Mouse (Mus musculus) kidney, embryonic 15.5 days (tissue): ENCODE data around the gene Tpsb2. TPM values are rescaled to one million over a fixed set of nuclear protein-coding genes. Genes with fewer than 3 reads are reported as not detected.

Experiments
- ATAC-seq: fragments of 200-750 bp; cut with Nextera tagmentation; replicated peaks from 2 replicates; pipeline ENCODE4 v1.8.0; 2017; ENCODE audit warnings: moderate TSS enrichment; ENCODE audit not compliant: low FRiP score
- H3K27ac ChIP-seq: fragments of 300-500 bp; sonication (generic); 2 replicates; pipeline ENCODE4 v1.5.1; 2015; ENCODE audit warnings: mild to moderate bottlenecking, inconsistent platforms
- H3K27me3 ChIP-seq: fragments of 300-500 bp; sonication (generic); 2 replicates; pipeline ENCODE4 v1.6.1; 2015; ENCODE audit warnings: inconsistent platforms
- H3K36me3 ChIP-seq: fragments of 300-500 bp; sonication (generic); 2 replicates; pipeline ENCODE4 v1.6.1; 2015; ENCODE audit warnings: inconsistent platforms
- H3K4me1 ChIP-seq: fragments of 300-500 bp; sonication (generic); 2 replicates; pipeline ENCODE4 v1.6.1; 2015; ENCODE audit warnings: inconsistent platforms
- H3K4me2 ChIP-seq: fragments of 300-500 bp; sonication (generic); 2 replicates; pipeline ENCODE4 v1.6.1; 2015; ENCODE audit warnings: moderate library complexity, mild to moderate bottlenecking, inconsistent platforms
- H3K4me3 ChIP-seq: fragments of 300-500 bp; sonication (generic); replicated peaks from 2 replicates; pipeline ENCODE4 v1.5.1; 2015; ENCODE audit warnings: mild to moderate bottlenecking, inconsistent platforms
- H3K9ac ChIP-seq: fragments of 300-500 bp; sonication (generic); 2 replicates; pipeline ENCODE4 v1.6.1; 2015; ENCODE audit warnings: mild to moderate bottlenecking, inconsistent platforms
- H3K9me3 ChIP-seq: fragments of 300-500 bp; sonication (generic); replicated peaks from 2 replicates; pipeline ENCODE4 v1.6.1; 2016; ENCODE audit warnings: inconsistent platforms
- WGBS: fragments of 180-500 bp; shearing (Covaris S2); methylation state at CpG from one replicate; pipeline ENCODE4 v1.1.7; 2015; ENCODE audit warnings: mixed read lengths; 5-methylcytosine and 5-hydroxymethylcytosine counted together
- polyA plus RNA-seq: library from polyadenylated mRNA; unstranded; fragments of >200 nt; fragmentation: Nextera tagmentation; extraction: Ambion mirVana; gene quantifications from 2 replicates; pipeline ENCODE4 v1.2.1, GENCODE M21; 2015

The Tpsb2 gene
- 1.9 and 2.2 TPM in 2 replicates for polyA plus RNA-seq

DNA sequence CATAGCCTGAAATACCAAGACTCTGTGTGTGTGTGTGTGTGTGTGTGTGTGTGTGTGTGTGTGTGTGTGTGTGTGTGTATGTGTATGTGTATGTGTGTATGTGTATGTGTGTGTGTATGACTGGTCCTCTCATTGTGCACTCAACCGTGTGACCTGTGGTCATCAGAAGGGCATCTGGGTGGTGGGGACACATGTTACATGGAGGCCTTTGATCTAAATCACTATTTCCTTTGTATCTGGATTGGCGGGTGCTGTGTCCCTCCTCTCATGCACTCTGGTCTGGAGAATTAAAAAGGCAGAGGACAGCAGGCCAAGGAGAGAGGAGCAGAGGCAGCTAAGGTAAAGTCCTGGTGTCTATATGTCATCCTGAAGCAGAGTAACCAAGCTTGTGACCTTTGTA lies at the start of gene Tpsb2:
Gene Tpsb2 (plus strand): TSS at position 301 of the 400 bp plus-strand sequence.
- 60% methylated on average over 2 of the region's 2 CpGs for WGBS
- ATAC-seq = no peak
- Histone ChIP-seq H3K4me3 (no peak within 1 kb of the TSS), H3K4me1 (no peaks in the 10 kb centered on the region), H3K27ac (no peak within 1 kb of the TSS), H3K9me3 (no peaks in the 10 kb centered on the region), H3K36me3 (no peaks in the 10 kb centered on the region), H3K27me3 (0 out of 2 replicates have a peak, but pooled peaks cover 2% of the 10 kb centered on the region), H3K9ac (no peak within 1 kb of the TSS), H3K4me2 (no peak within 1 kb of the TSS)

GRCm38 (mm10) chr17:25318354-25318753 lies 47.8 kb upstream of the Tpsb2 start, which contains the start of gene Prss29:
Prss29 (plus strand) TSS chr17:25318654.
- ATAC-seq = no peak
- 79% methylated on average over 5 of the region's 5 CpGs for WGBS
- H3K9me3 ChIP-seq = no peaks in the 10 kb centered on the region
- H3K9ac ChIP-seq = no peak within 1 kb of the TSS
- no peak within 1 kb of the TSS for H3K4me2 ChIP-seq
- H3K27me3 ChIP-seq = no peaks in the 10 kb centered on the region
- no peak within 1 kb of the TSS for H3K4me3 ChIP-seq
- H3K27ac ChIP-seq = no peak within 1 kb of the TSS
- H3K4me1 ChIP-seq = no peaks in the 10 kb centered on the region
- H3K36me3 ChIP-seq = no peaks in the 10 kb centered on the region

DNA sequence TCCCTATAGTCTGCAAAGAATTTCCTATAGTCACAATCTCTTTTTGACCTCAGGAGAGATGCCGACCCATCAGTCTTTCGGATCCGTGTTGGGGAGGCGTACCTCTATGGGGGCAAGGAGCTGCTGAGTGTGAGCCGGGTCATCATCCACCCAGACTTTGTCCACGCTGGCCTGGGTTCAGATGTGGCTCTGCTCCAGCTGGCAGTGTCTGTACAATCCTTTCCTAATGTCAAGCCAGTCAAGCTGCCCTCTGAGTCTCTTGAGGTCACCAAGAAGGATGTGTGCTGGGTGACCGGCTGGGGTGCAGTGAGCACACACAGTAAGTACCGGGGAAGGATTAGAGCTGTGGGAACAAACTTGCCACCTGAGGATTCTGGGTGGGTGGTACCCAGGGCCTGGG lies 45.3 kb upstream of the Tpsb2 start:
- Histone ChIP-seq H3K9me3 (no peaks in the 10 kb centered on the region), H3K4me1 (no peaks in the 10 kb centered on the region), H3K9ac (no peak overlapping the region), H3K4me2 (no peak overlapping the region), H3K27me3 (0 out of 2 replicates have a peak, but pooled peaks cover 5% of the 10 kb centered on the region), H3K4me3 (no peak overlapping the region), H3K36me3 (no peaks in the 10 kb centered on the region), H3K27ac (no peak overlapping the region)
- 85% methylated on average over 8 of the region's 8 CpGs for WGBS
- no peak for ATAC-seq

GRCm38 (mm10) chr17:25322930-25323329 lies 43.2 kb upstream of the Tpsb2 start:
- WGBS = 9% methylated on average over 2 of the region's 2 CpGs
- H3K4me1 ChIP-seq = no peaks in the 10 kb centered on the region
- no peak for ATAC-seq
- H3K36me3 ChIP-seq = no peaks in the 10 kb centered on the region
- no peak overlapping the region for H3K9ac ChIP-seq
- H3K27me3 ChIP-seq = 0 out of 2 replicates have a peak, but pooled peaks cover 5% of the 10 kb centered on the region
- no peak overlapping the region for H3K4me3 ChIP-seq
- H3K4me2 ChIP-seq = no peak overlapping the region
- H3K9me3 ChIP-seq = no peaks in the 10 kb centered on the region
- no peak overlapping the region for H3K27ac ChIP-seq

DNA sequence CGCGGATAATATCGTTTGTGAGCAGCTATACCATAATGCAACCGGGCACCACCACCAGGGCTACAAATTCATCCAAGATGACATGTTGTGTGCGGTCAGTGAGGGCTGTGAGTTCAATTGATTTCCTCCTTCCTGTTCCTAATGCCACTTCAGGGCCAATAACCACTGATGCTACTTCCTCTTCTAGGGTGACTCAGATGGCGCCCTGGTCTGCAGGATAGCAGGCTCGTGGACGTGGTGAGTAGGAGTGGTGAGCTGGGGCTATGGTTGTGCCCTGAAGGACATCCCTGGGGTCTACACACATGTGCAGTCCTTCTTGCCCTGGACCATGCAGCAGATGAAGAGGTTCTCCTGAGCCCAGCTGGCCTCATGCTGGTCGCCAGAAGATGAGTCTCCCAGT lies 33.8 kb upstream of the Tpsb2 start:
- WGBS = 72% methylated on average over 9 of the region's 9 CpGs
- H3K27me3 ChIP-seq = peaks cover 32% of the 10 kb centered on the region

DNA sequence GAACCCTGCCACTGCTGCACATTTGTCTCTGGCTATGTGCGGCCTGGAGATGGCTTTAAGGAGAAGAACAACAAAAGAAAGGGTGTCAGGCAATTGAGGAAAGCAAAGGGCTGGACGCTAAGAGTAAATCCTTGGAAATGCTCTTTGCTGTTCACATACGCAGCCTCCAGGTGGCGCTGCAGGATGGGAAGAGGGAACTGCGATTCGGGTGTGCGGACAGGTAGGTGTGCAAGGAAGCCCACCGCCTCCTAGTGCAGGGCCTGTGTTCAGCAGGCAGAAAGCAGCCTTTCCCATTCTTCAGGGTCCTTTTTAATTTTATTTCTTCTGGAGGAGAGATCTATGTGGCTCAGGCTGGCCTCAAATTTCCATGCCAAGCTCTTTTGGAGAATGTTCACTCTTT lies 32.2 kb upstream of the Tpsb2 start:
- Histone ChIP-seq H3K27me3 (peaks cover 32% of the 10 kb centered on the region), H3K4me3 (no peak overlapping the region), H3K4me2 (no peak overlapping the region), H3K4me1 (no peaks in the 10 kb centered on the region), H3K36me3 (no peaks in the 10 kb centered on the region), H3K27ac (no peak overlapping the region), H3K9me3 (no peaks in the 10 kb centered on the region), H3K9ac (no peak overlapping the region)
- 1% methylated on average over 8 of the region's 8 CpGs for WGBS
- no peak for ATAC-seq

More for the DNA sequence above, 33.8 kb upstream of the Tpsb2 start:
- Histone ChIP-seq H3K4me3 (no peak overlapping the region), H3K27ac (no peak overlapping the region), H3K36me3 (no peaks in the 10 kb centered on the region), H3K9ac (no peak overlapping the region), H3K9me3 (no peaks in the 10 kb centered on the region), H3K4me1 (no peaks in the 10 kb centered on the region), H3K4me2 (no peak overlapping the region)
- ATAC-seq = no peak

- Histone ChIP-seq H3K9ac (no peak overlapping the region), H3K4me2 (no peak overlapping the region), H3K4me3 (no peak overlapping the region), H3K36me3 (no peaks in the 10 kb centered on the region), H3K4me1 (no peaks in the 10 kb centered on the region), H3K9me3 (no peaks in the 10 kb centered on the region), H3K27me3 (peaks cover 10% of the 10 kb centered on the region), H3K27ac (no peak overlapping the region)
- 72% methylated on average over 4 of the region's 4 CpGs for WGBS
- ATAC-seq = 0 out of 2 replicates have a peak, but pooled peaks have one; percentile 58
These were observed 27.9 kb upstream of the Tpsb2 start for GRCm38 (mm10) chr17:25338218-25338617.

DNA sequence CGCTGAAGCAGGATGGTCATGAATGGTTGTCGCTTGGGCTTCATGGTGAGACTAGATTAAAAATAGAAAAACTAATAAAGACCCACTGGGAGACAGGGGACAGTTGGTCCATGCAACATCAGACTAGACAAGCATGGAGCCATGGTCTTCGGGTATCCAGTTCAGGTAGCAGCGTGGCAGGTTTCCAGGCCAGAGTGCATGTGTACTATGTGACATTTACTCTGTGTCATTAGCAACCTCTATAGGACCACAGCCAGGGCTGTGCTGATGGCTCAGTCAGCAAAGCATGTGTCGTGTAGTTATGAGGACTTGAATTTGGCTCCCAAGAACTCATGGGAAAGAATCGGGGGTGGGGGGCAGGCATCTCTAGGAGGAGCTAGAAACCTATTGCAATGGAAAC lies 26.1 kb upstream of the Tpsb2 start:
- H3K27ac ChIP-seq = no peak overlapping the region

GRCm38 (mm10) chr17:25341490-25341889 lies 24.6 kb upstream of the Tpsb2 start:
- no peaks in the 10 kb centered on the region for H3K36me3 ChIP-seq
- no peak for ATAC-seq
- no peaks in the 10 kb centered on the region for H3K9me3 ChIP-seq
- H3K4me3 ChIP-seq = no peak overlapping the region
- no peak overlapping the region for H3K27ac ChIP-seq
- H3K4me2 ChIP-seq = no peak overlapping the region
- H3K9ac ChIP-seq = no peak overlapping the region
- no peaks in the 10 kb centered on the region for H3K4me1 ChIP-seq
- 30% methylated on average over 3 of the region's 3 CpGs for WGBS
- no peaks in the 10 kb centered on the region for H3K27me3 ChIP-seq

More for the DNA sequence above, 26.1 kb upstream of the Tpsb2 start:
- Histone ChIP-seq H3K4me2 (no peak overlapping the region), H3K9ac (no peak overlapping the region), H3K4me3 (no peak overlapping the region), H3K9me3 (no peaks in the 10 kb centered on the region), H3K4me1 (no peaks in the 10 kb centered on the region), H3K36me3 (no peaks in the 10 kb centered on the region), H3K27me3 (peaks cover 2% of the 10 kb centered on the region; the same call in 1 of the 2 replicates)
- no peak for ATAC-seq
- WGBS = 86% methylated on average over 6 of the region's 6 CpGs

- no peaks in the 10 kb centered on the region for H3K9me3 ChIP-seq
- 77% methylated on average over 4 of the region's 4 CpGs for WGBS
- no peaks in the 10 kb centered on the region for H3K4me1 ChIP-seq
- no peak for ATAC-seq
- H3K36me3 ChIP-seq = no peaks in the 10 kb centered on the region
- no peak within 1 kb of the TSS for H3K4me2 ChIP-seq
- no peak within 1 kb of the TSS for H3K27ac ChIP-seq
- no peak within 1 kb of the TSS for H3K9ac ChIP-seq
- H3K27me3 ChIP-seq = no peaks in the 10 kb centered on the region
- H3K4me3 ChIP-seq = no peak within 1 kb of the TSS
These were observed 20.6 kb upstream of the Tpsb2 start, which contains the start of gene Tpsab1 for GRCm38 (mm10) chr17:25345462-25345861. Tpsab1 (minus strand) TSS chr17:25345562.

- H3K4me2 ChIP-seq = no peak overlapping the region
- H3K36me3 ChIP-seq = no peaks in the 10 kb centered on the region
- WGBS = 73% methylated on average over 2 of the region's 2 CpGs
- H3K9ac ChIP-seq = no peak overlapping the region
- no peak for ATAC-seq
- H3K4me3 ChIP-seq = no peak overlapping the region
- H3K9me3 ChIP-seq = no peaks in the 10 kb centered on the region
- H3K27ac ChIP-seq = no peak overlapping the region
- H3K4me1 ChIP-seq = no peaks in the 10 kb centered on the region
- H3K27me3 ChIP-seq = 0 out of 2 replicates have a peak, but pooled peaks cover 2% of the 10 kb centered on the region
These were observed 4.8 kb upstream of the Tpsb2 start for GRCm38 (mm10) chr17:25361291-25361690.

DNA sequence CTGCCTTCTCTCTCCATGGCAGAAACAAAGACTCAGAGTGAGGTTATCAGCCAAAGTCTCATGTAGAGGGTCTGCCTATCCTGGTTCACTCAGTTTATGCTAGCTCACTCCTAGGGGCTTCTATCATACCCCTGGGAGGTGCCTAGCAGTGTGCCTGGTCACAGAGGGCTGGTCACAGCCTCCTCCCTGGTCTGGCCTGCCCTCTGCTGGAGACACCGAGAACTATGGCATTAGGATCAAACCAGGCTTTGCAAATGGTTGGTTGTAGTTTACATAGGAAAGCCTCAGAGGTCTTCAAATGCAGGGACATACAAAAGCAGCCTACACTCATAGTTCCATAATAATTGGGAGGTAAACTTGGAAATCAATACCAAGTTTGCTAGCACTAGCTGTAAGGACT lies 2.4 kb upstream of the Tpsb2 start:
- H3K9me3 ChIP-seq = no peaks in the 10 kb centered on the region
- H3K4me1 ChIP-seq = no peaks in the 10 kb centered on the region
- no peak overlapping the region for H3K4me2 ChIP-seq
- H3K27ac ChIP-seq = no peak overlapping the region
- ATAC-seq = no peak
- WGBS = 7% methylated on average over 1 of the region's 1 CpGs
- 0 out of 2 replicates have a peak, but pooled peaks cover 2% of the 10 kb centered on the region for H3K27me3 ChIP-seq
- no peak overlapping the region for H3K9ac ChIP-seq
- no peaks in the 10 kb centered on the region for H3K36me3 ChIP-seq
- H3K4me3 ChIP-seq = no peak overlapping the region

GRCm38 (mm10) chr17:25368973-25369372 lies 2.9 kb downstream of the Tpsb2 start, which contains the start of gene Tpsg1:
Tpsg1 (plus strand) TSS chr17:25369273.
- peaks cover 4% of the 10 kb centered on the region; the same call in 1 of the 2 replicates for H3K4me1 ChIP-seq
- H3K9me3 ChIP-seq = no peaks in the 10 kb centered on the region
- no peak within 1 kb of the TSS for H3K4me2 ChIP-seq
- no peak for ATAC-seq
- no peaks in the 10 kb centered on the region for H3K36me3 ChIP-seq
- no peak within 1 kb of the TSS for H3K4me3 ChIP-seq
- H3K27me3 ChIP-seq = no peaks in the 10 kb centered on the region
- H3K9ac ChIP-seq = no peak within 1 kb of the TSS
- WGBS = 84% methylated on average over 3 of the region's 3 CpGs
- no peak within 1 kb of the TSS for H3K27ac ChIP-seq
